Mouse (Mus musculus): ENCODE data around the gene Amh.

The Amh gene

GRCm38 (mm10) chr10:80838346-80838912, 33.4 kb downstream of the Amh start:
- in situ Hi-C loops (cut with MboI; ENCODE audit: low pct_unique_long_range_greater_than_20kb in 1 of 2, low sequenced_read_pairs in 2 of 2, unreplicated experiment in 1 of 2): no loop called here

- in situ Hi-C loops (cut with MboI; ENCODE audit: low pct_unique_long_range_greater_than_20kb in 1 of 2, low sequenced_read_pairs in 2 of 2, unreplicated experiment in 1 of 2): no loop called here
Observed at GRCm38 (mm10) chr10:80839848-80840247, 34.8 kb downstream of the Amh start.

- in situ Hi-C loops (cut with MboI; ENCODE audit: low pct_unique_long_range_greater_than_20kb in 1 of 2, low sequenced_read_pairs in 2 of 2, unreplicated experiment in 1 of 2): no loop called here
Observed at GRCm38 (mm10) chr10:80841685-80842084, 36.6 kb downstream of the Amh start.

- in situ Hi-C loops (cut with MboI; ENCODE audit: low pct_unique_long_range_greater_than_20kb in 1 of 2, low sequenced_read_pairs in 2 of 2, unreplicated experiment in 1 of 2): no loop called here
Observed at GRCm38 (mm10) chr10:80842334-80842733, 37.3 kb downstream of the Amh start.

- in situ Hi-C loops (cut with MboI; ENCODE audit: low pct_unique_long_range_greater_than_20kb in 1 of 2, low sequenced_read_pairs in 2 of 2, unreplicated experiment in 1 of 2): no loop called here
Observed at GRCm38 (mm10) chr10:80843087-80843930, 38.3 kb downstream of the Amh start.

GRCm38 (mm10) chr10:80843931-80844547, 39.0 kb downstream of the Amh start, which contains the start of gene Lingo3:
Gene Lingo3, minus strand, starts transcription at chr10:80844039.
- in situ Hi-C loops (cut with MboI; ENCODE audit: low pct_unique_long_range_greater_than_20kb in 1 of 2, low sequenced_read_pairs in 2 of 2, unreplicated experiment in 1 of 2): no loop called here

GRCm38 (mm10) chr10:80845055-80845693, 40.1 kb downstream of the Amh start:
- in situ Hi-C loops (cut with MboI; ENCODE audit: low pct_unique_long_range_greater_than_20kb in 1 of 2, low sequenced_read_pairs in 2 of 2, unreplicated experiment in 1 of 2): no loop called here

- in situ Hi-C loops (cut with MboI; ENCODE audit: low pct_unique_long_range_greater_than_20kb in 1 of 2, low sequenced_read_pairs in 2 of 2, unreplicated experiment in 1 of 2): no loop called here
Observed at GRCm38 (mm10) chr10:80845732-80846131, 40.7 kb downstream of the Amh start.

- in situ Hi-C loops (cut with MboI; ENCODE audit: low pct_unique_long_range_greater_than_20kb in 1 of 2, low sequenced_read_pairs in 2 of 2, unreplicated experiment in 1 of 2): no loop called here
Observed at GRCm38 (mm10) chr10:80848571-80848970, 43.5 kb downstream of the Amh start.

- in situ Hi-C loops (cut with MboI; ENCODE audit: low pct_unique_long_range_greater_than_20kb in 1 of 2, low sequenced_read_pairs in 2 of 2, unreplicated experiment in 1 of 2): no loop called here
Observed at GRCm38 (mm10) chr10:80854913-80855748, 50.1 kb downstream of the Amh start, which contains the start of the genes Lsm7 and Sppl2b. Gene Lsm7, minus strand, starts transcription at chr10:80855209. Gene Sppl2b, plus strand, starts transcription at chr10:80855275.

- in situ Hi-C loops (cut with MboI; ENCODE audit: low pct_unique_long_range_greater_than_20kb in 1 of 2, low sequenced_read_pairs in 2 of 2, unreplicated experiment in 1 of 2): no loop called here
Observed at GRCm38 (mm10) chr10:80855749-80856073, 50.7 kb downstream of the Amh start.

GRCm38 (mm10) chr10:80856267-80856666, 51.2 kb downstream of the Amh start:
- in situ Hi-C loops (cut with MboI; ENCODE audit: low pct_unique_long_range_greater_than_20kb in 1 of 2, low sequenced_read_pairs in 2 of 2, unreplicated experiment in 1 of 2): no loop called here

GRCm38 (mm10) chr10:80856908-80857307, 51.9 kb downstream of the Amh start:
- in situ Hi-C loops (cut with MboI; ENCODE audit: low pct_unique_long_range_greater_than_20kb in 1 of 2, low sequenced_read_pairs in 2 of 2, unreplicated experiment in 1 of 2): no loop called here

Measured in mouse embryonic stem cell (cell line).